Mouse (Mus musculus) bone marrow, adult 2 months (tissue): ENCODE data around the gene Scml4. TPM values are rescaled to one million over a fixed set of nuclear protein-coding genes. Genes with fewer than 3 reads are reported as not detected.

Source experiments
- H3K27ac ChIP-seq: fragments of 200-500 bp; 2 replicates; pipeline ENCODE4 v1.5.1; 2012; ENCODE audit warnings: low read depth, mild to moderate bottlenecking, control low read depth, inconsistent platforms, low read length; ENCODE audit not compliant: control insufficient read depth, poor library complexity, insufficient read depth
- H3K4me1 ChIP-seq: fragments of 200-500 bp; 2 replicates; pipeline ENCODE4 v1.6.1; 2011; ENCODE audit warnings: low read length; ENCODE audit not compliant: control insufficient read depth, insufficient read depth
- H3K4me3 ChIP-seq: fragments of 200-500 bp; replicated peaks from 2 replicates; pipeline ENCODE3; 2011; ENCODE audit warnings: mild to moderate bottlenecking, low read depth, low read length, control low read depth; ENCODE audit not compliant: control insufficient read depth
- CTCF ChIP-seq: fragments of 200-500 bp; IDR thresholded peaks from 2 replicates; pipeline ENCODE4 v1.5.1; 2011; ENCODE audit warnings: low read length, control low read depth; ENCODE audit not compliant: control insufficient read depth, insufficient read depth
- POLR2A ChIP-seq: fragments of 200-500 bp; IDR thresholded peaks from 2 replicates; pipeline ENCODE4 v1.6.1; 2011; ENCODE audit warnings: low read depth, mild to moderate bottlenecking, control low read depth, low read length, borderline replicate concordance; ENCODE audit not compliant: control insufficient read depth
- WGBS: fragments of 180-500 bp; shearing (Covaris S2); methylation state at CpG from one replicate; pipeline ENCODE4 v1.1.7; 2018; 5-methylcytosine and 5-hydroxymethylcytosine counted together
- polyA plus RNA-seq: library from polyadenylated mRNA; stranded (reverse); fragments of >200 nt; gene quantifications from 2 replicates; pipeline ENCODE4 v1.2.4, GENCODE M21; 2011; ENCODE audit warnings: low replicate concordance; ENCODE audit not compliant: missing spikeins, insufficient read depth, insufficient read length

The Scml4 gene
- polyA plus RNA-seq, 1 experiment: 3.7 TPM

DNA sequence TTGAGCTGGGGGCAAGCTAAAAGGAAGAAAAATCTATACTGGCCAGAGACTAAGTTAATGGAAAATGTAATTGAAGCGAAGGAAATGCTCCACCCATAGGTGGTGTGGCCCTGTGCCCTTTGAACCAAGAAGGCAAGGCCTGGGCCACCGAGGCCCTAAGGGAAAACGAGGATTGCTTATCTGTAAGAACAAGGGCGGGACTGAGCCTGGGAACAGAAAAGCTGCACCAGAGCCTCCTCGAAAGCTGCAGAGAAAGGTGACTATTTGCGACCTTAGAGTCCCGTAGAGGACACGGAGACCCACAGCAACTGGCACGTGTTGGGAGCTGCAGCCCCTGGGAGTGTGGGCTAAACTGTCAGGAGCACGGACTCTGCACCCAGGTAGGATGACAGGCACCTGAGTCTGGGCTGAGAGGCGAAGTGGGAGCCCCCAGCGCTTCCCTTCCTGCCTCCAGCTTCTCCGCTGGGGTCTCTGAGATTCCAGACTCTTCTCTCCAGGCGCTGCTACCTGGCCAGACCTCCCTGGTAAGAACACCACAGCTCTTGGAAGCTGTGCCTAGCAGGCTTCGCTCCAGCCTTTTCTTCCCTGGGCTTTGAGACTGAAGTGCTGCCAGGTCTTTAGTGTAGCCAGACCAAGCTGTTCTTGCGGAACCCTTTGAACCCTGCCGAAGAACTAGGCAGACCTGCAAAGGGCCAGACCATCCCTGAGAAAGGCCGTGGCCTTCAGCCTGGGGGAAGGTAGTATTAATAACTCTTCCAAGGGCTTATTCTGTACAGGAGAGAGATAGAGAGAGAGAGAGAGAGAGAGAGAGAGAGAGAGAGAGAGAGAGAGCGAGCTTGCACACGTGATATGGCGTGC is 80.3 kb downstream of the Scml4 start:
- TF ChIP-seq CTCF (no peak), POLR2A (no peak)

DNA sequence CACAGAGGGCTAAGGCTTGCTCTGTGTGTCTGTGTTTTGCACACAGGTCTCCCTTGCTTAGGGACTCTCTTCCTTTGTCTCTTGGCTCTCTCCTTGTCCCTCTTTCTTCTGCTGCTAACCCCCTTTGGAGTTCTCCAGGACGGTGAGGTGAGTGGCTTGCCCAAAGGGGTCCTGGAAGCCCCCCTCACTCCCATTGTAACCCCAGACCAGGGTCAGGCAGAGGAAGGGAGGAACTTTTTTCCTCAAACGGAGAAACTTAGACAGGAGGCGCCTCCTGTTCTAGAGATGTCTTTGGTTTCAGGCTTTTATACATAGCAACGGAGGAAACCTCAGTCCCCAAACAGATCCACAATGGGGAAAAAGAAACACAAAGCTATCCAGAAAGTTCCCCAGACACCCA is 81.1 kb downstream of the Scml4 start:
- Histone ChIP-seq H3K4me3 (no peak overlapping the region), H3K27ac (no peak overlapping the region), H3K4me1 (no peaks in the 10 kb centered on the region; the same call in 1 of the 2 replicates)
- WGBS: 76% methylated on average over 4 of the region's 4 CpGs
- TF ChIP-seq POLR2A: no peak
- TF ChIP-seq CTCF: no peak

More for the DNA sequence above, 80.3 kb downstream of the Scml4 start:
- H3K4me3 ChIP-seq: no peak overlapping the region
- H3K27ac ChIP-seq: no peak overlapping the region
- WGBS: 83% methylated on average over 21 of the region's 21 CpGs
- no peaks in the 10 kb centered on the region; the same call in 1 of the 2 replicates for H3K4me1 ChIP-seq

DNA sequence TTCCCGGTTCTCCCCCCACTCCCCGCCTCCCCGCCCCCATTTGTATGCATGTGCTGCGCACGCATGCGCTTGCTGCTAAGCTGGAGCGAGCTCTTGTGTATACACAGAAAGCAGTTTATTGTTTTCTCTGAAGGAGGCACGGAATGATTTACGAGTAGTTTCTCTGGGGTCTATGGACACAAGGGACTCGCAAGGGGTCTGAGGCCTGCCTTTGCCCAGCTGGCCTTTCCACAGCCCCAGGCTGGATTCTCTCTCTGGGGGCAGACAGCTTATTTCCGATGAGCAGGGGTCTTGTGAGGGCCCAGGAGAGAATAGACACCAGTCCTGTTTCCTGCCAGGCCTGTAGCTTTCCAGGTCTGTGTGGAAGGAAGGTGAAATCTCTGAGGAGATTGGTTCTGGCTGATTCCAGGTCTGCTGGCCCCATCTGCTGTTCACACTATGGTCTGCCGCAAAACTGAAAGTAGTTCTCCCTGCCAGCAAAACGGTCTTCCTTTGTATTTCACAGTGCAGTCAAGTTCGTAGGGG is 81.6 kb downstream of the Scml4 start:
- no peak overlapping the region for H3K4me3 ChIP-seq
- 70% methylated on average over 14 of the region's 14 CpGs for WGBS
- no peaks in the 10 kb centered on the region; the same call in 1 of the 2 replicates for H3K4me1 ChIP-seq
- no peak overlapping the region for H3K27ac ChIP-seq
- no peak for TF ChIP-seq POLR2A
- TF ChIP-seq CTCF: peak; percentile 52; the same call in 1 of the 2 replicates

DNA sequence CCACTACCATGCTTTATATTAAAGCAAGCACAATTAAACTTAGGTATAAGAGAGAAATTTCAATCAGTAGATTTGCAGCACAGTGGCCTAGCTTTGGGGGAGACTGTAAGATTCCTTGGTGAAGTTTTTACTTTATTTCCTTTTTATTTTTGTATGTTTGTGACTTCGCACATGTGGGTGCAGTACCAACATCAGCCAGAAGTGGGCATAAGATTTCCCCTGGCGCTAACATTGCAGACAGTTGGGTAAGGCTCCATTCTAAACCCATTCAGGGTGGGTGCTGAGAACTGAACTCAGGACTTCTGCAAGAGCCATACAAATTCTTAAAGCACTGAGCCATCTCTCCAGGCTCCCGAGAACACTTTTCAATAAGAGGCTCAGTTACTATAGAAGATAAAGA is 82.1 kb downstream of the Scml4 start:
- 89% methylated on average over 3 of the region's 3 CpGs for WGBS
- Histone ChIP-seq H3K27ac (no peak overlapping the region), H3K4me3 (no peak overlapping the region), H3K4me1 (no peaks in the 10 kb centered on the region)
- TF ChIP-seq POLR2A (no peak), CTCF (no peak)

DNA sequence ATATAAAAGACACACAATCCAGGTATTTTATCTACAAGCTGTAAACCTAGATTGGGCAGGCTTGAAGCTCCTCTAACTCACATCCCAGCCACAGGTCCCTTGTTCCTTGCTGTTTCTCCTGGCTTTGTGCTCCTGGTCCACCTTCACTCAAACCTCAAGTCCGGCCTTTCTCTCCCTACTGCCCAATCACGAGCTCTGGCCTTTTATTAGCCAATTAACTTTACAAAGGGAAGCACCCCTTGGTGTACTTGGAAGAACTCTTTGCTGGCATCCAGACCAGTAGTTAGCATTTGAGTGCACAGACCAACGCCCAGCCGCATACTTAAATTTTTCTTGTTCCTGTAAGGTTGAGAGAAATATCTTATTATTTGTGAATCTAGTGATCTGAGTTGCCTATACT is 85.1 kb downstream of the Scml4 start:
- no peak overlapping the region for H3K4me3 ChIP-seq
- no peak for TF ChIP-seq CTCF
- no peak for TF ChIP-seq POLR2A
- H3K27ac ChIP-seq: no peak overlapping the region
- H3K4me1 ChIP-seq: no peaks in the 10 kb centered on the region
- WGBS: 80% methylated on average over 4 of the region's 4 CpGs

DNA sequence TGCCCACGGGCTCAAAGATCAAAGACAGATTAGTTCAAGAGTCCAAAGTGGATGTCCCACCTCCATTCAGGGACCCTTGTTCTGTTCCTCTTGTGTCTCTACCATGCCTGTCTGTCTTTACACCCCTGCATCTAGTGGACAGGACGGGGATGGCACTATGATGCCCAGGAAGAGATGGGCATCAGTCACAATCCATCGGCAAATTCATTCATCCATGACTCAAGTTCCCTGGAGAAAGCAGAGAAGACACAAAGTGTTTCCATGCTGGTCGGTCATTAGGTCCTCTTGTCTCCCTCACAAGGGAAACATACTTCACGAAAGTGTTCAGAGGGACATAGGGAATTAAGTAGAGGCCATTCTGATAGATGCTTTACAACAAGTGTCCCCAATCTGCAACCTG is 87.2 kb downstream of the Scml4 start:
- Histone ChIP-seq H3K4me3 (no peak overlapping the region), H3K4me1 (no peaks in the 10 kb centered on the region), H3K27ac (no peak overlapping the region)
- TF ChIP-seq CTCF (no peak), POLR2A (no peak)
- WGBS: 82% methylated on average over 5 of the region's 5 CpGs

DNA sequence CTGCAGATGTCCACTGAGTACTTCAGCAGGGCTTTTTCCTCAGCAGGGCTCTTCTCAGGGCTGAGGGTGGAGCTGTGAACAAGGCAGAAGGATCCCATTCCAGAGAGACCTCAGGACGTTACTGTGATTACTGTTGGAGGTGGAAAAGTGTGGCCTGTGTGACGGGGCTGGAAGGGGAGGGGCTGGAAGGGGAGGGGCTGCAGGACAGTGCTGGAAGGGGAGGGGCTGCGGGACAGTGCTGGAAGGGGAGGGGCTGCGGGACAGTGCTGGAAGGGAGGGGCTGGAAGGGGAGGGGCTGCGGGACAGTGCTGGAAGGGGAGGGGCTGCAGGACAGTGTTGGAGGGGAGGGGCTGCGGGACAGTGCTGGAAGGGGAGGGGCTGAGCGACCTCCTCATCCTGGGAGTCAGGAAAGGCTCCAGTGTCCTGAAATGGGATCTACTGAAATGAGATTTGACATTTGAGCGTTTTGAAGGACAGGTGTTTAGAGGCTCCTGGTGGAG is 90.1 kb downstream of the Scml4 start:
- no peaks in the 10 kb centered on the region for H3K4me1 ChIP-seq
- H3K4me3 ChIP-seq: no peak overlapping the region
- no peak overlapping the region for H3K27ac ChIP-seq
- no peak for TF ChIP-seq CTCF
- TF ChIP-seq POLR2A: no peak
- WGBS: 41% methylated on average over 7 of the region's 8 CpGs

DNA sequence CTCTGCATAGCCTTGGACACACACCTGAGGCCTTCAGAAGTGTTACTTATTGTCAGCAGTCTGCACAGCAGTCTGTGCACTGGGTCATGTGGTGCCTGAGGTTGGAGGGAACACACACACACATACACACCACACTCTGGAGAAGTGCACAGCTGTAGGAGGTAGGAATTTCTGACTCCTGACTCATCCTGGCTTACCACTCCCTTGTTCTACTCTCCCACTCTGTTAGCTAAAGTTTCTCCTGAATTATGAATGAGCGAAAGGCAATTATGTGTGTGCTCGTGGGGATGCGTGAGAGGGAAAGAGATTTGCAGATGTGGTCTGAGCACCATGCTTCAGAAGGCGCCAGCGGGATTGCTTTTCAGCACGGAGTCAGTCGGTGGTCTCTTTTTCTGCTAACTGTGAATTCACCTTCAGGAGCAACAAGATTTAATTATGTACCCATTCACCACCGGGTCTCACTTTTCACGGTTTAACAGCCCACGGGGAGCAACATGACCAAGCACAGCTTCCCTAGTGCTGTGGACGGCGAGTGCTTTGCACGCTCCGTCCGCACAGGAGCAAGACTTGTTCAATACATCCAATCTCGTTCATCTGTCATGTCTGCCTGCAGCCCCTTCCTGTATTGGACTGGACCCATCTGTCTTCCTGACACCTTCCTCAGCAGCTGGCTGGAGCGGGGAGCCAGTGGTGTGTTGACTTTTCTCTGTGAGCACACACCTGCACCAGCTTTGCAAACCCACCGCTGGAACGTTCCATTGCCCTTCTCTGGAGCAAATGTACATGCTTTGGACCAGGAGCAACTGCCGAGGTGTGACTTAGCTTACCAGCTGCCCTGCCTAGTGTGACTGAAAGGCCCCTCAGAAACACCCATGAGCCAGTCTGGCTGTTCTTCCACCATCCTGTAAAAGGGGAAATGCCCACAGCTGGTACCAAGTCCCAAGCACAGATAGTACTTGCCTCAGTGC is 91.2 kb downstream of the Scml4 start:
- 73% methylated on average over 20 of the region's 20 CpGs for WGBS
- Histone ChIP-seq H3K4me1 (no peaks in the 10 kb centered on the region), H3K27ac (no peak overlapping the region), H3K4me3 (no peak overlapping the region)
- no peak for TF ChIP-seq POLR2A
- TF ChIP-seq CTCF: no peak
